Mouse (Mus musculus) embryonic facial prominence, embryonic 15.5 days (tissue): ENCODE results near the gene 9930022D16Rik. TPM values are rescaled to one million over a fixed set of nuclear protein-coding genes. Genes with fewer than 3 reads are reported as not detected.

Experiments used
- ATAC-seq: fragments of 200-750 bp; cut with Nextera tagmentation; 2 replicates; pipeline ENCODE4 v1.8.0; 2017; ENCODE audit warnings: low read depth, moderate TSS enrichment; ENCODE audit not compliant: insufficient number of reproducible peaks, low FRiP score, low TSS enrichment
- H3K27ac ChIP-seq: fragments of 300-500 bp; sonication (generic); replicated peaks from 2 replicates; pipeline ENCODE4 v1.5.1; 2015; ENCODE audit warnings: mild to moderate bottlenecking, inconsistent platforms
- H3K27me3 ChIP-seq: fragments of 300-500 bp; sonication (generic); 2 replicates; pipeline ENCODE4 v1.6.1; 2015; ENCODE audit warnings: inconsistent platforms
- H3K36me3 ChIP-seq: fragments of 300-500 bp; sonication (generic); 2 replicates; pipeline ENCODE4 v1.6.1; 2015; ENCODE audit warnings: mild to moderate bottlenecking, inconsistent platforms
- H3K4me1 ChIP-seq: fragments of 300-500 bp; sonication (generic); 2 replicates; pipeline ENCODE4 v1.6.1; 2015; ENCODE audit warnings: inconsistent platforms
- H3K4me2 ChIP-seq: fragments of 300-500 bp; sonication (generic); replicated peaks from 2 replicates; pipeline ENCODE4 v1.6.1; 2015; ENCODE audit warnings: mild to moderate bottlenecking, inconsistent platforms
- H3K4me3 ChIP-seq: fragments of 300-500 bp; sonication (generic); replicated peaks from 2 replicates; pipeline ENCODE4 v1.5.1; 2015; ENCODE audit warnings: mild to moderate bottlenecking, inconsistent platforms
- H3K9ac ChIP-seq: fragments of 300-500 bp; sonication (generic); 2 replicates; pipeline ENCODE4 v1.6.1; 2015; ENCODE audit warnings: inconsistent platforms
- H3K9me3 ChIP-seq: fragments of 300-500 bp; sonication (generic); replicated peaks from 2 replicates; pipeline ENCODE4 v1.6.1; 2016; ENCODE audit warnings: inconsistent platforms
- WGBS: fragments of 180-500 bp; shearing (Covaris S2); methylation state at CpG from one replicate; pipeline ENCODE4 v1.1.7; 2015; 5-methylcytosine and 5-hydroxymethylcytosine counted together
- microRNA-seq: library from miRNA; unstranded; fragments of <30 nt; microRNA quantifications from one replicate; pipeline ENCODE4, GENCODE M21; 2016; ENCODE audit warnings: borderline number of aligned reads
- polyA plus RNA-seq: library from polyadenylated mRNA; unstranded; fragments of >200 nt; fragmentation: Nextera tagmentation; extraction: Ambion mirVana; gene quantifications from 2 replicates; pipeline ENCODE4 v1.2.1, GENCODE M21; 2015

The 9930022D16Rik gene
- polyA plus RNA-seq, 1 experiment from 2014 or later, result not detected

DNA sequence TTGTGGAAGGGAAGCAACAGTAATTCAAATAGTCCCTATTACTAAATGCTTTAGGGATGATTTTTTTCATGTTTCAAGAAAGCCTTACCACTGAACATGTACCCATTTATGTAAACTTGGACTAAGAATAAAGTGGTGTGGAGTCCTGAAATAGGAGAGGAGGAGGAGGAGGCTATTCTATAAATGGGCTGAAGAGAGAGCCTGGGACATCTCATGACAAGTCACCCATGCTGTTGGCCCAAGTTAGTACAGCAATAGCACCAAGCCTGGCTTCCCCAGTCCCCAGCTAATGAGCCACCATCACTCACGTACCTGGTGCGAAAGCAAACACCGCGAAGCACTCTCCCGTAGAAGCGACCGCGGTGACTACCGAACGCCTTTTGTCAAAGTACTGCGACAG is 44.4 kb downstream of the 9930022D16Rik start:
- no peaks in the 10 kb centered on the region for H3K9me3 ChIP-seq
- 95% methylated on average over 11 of the region's 11 CpGs for WGBS
- H3K4me3 ChIP-seq, result no peak overlapping the region
- no peaks in the 10 kb centered on the region for H3K4me1 ChIP-seq
- H3K4me2 ChIP-seq, result no peak overlapping the region
- H3K27me3 ChIP-seq, result no peaks in the 10 kb centered on the region
- no peaks in the 10 kb centered on the region for H3K36me3 ChIP-seq
- no peak overlapping the region for H3K27ac ChIP-seq
- H3K9ac ChIP-seq, result no peak overlapping the region
- no peak for ATAC-seq

- no peaks in the 10 kb centered on the region for H3K27me3 ChIP-seq
- no peaks in the 10 kb centered on the region for H3K36me3 ChIP-seq
- no peaks in the 10 kb centered on the region for H3K4me1 ChIP-seq
- no peak overlapping the region for H3K4me2 ChIP-seq
- ATAC-seq, result no peak
- 59% methylated on average over 5 of the region's 5 CpGs for WGBS
- H3K9me3 ChIP-seq, result no peaks in the 10 kb centered on the region
- H3K9ac ChIP-seq, result no peak overlapping the region
- no peak overlapping the region for H3K27ac ChIP-seq
- H3K4me3 ChIP-seq, result no peak overlapping the region
Observed at GRCm38 (mm10) chr11:109460586-109460985, 46.9 kb downstream of the 9930022D16Rik start.

- no peak for ATAC-seq
- no peaks in the 10 kb centered on the region for H3K27me3 ChIP-seq
- H3K4me3 ChIP-seq, result no peak overlapping the region
- no peaks in the 10 kb centered on the region for H3K36me3 ChIP-seq
- 94% methylated on average over 4 of the region's 4 CpGs for WGBS
- no peak overlapping the region for H3K27ac ChIP-seq
- H3K4me1 ChIP-seq, result no peaks in the 10 kb centered on the region
- H3K9ac ChIP-seq, result no peak overlapping the region
- no peak overlapping the region for H3K4me2 ChIP-seq
- no peaks in the 10 kb centered on the region for H3K9me3 ChIP-seq
Observed at GRCm38 (mm10) chr11:109465068-109465467, 51.4 kb downstream of the 9930022D16Rik start.

DNA sequence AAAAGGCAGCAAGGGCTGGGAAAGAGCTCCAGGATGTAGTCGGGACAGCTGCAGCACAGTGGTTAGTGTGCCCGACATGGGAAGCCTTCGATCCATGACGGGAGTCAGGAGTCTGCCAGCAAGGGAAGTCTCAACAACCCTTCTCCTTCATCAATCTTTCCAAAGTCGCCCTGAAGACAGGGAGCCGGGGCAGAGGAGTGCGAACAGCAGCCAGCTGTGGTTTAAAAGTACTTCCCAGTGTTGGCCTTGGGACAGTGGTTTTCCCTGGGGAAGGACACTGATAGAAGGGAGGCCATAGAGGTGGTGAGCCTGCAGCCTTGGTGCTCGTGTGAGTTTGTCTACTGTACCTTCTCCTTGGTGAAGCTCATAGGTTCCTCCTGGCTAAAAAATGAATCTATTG is 53.3 kb downstream of the 9930022D16Rik start:
- 81% methylated on average over 8 of the region's 8 CpGs for WGBS
- Histone ChIP-seq H3K9me3 (no peaks in the 10 kb centered on the region), H3K36me3 (no peaks in the 10 kb centered on the region), H3K4me1 (0 out of 2 replicates have a peak, but pooled peaks cover 2% of the 10 kb centered on the region), H3K9ac (no peak overlapping the region), H3K4me2 (no peak overlapping the region), H3K27ac (no peak overlapping the region), H3K27me3 (peaks cover 10% of the 10 kb centered on the region; the same call in 1 of the 2 replicates), H3K4me3 (no peak overlapping the region)
- no peak for ATAC-seq

DNA sequence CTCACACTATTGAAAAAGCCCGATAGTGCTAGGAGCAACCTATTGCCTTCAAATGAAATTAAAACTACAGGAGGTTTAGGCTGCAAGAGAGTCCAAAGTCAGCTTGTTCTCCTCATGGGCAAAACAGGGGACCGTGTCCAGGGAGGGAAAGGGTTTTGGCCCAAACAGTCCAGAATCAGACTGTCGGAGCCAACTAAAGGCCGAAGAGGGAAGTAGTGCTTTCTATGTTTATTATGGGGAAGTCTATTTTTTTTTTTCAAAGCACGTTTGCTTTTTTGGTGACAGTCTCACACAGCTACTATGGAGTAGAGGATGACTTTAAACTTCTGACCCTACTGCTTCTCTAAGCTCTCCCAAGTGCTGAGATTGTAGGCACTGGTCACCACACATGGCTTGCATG is 54.4 kb downstream of the 9930022D16Rik start:
- Histone ChIP-seq H3K4me3 (no peak overlapping the region), H3K27me3 (peaks cover 13% of the 10 kb centered on the region; the same call in 1 of the 2 replicates), H3K9me3 (no peaks in the 10 kb centered on the region), H3K4me2 (no peak overlapping the region), H3K4me1 (peaks cover 7% of the 10 kb centered on the region; the same call in 1 of the 2 replicates), H3K9ac (no peak overlapping the region), H3K36me3 (no peaks in the 10 kb centered on the region), H3K27ac (no peak overlapping the region)
- no peak for ATAC-seq
- 86% methylated on average over 5 of the region's 5 CpGs for WGBS

Small RNA genes lying within 50 kb of the gene (microRNA-seq; reads per million reads assigned to microRNA genes)
- not detected for gene Gm25540

Other genes with a start within 250 kb of the 9930022D16Rik start
- gene Rgs9, start 115.8 kb upstream of the 9930022D16Rik start, polyA plus RNA-seq, result 2.1 and 2.2 TPM in 2 replicates
- gene Gna13, start 51.1 kb upstream of the 9930022D16Rik start, polyA plus RNA-seq, result 24.8 and 25.6 TPM in 2 replicates
- 45.5 and 46.5 TPM in 2 replicates for gene Amz2, start 12.0 kb downstream of the 9930022D16Rik start, polyA plus RNA-seq
- 4.3 and 4.6 TPM in 2 replicates for gene Arsg, start 59.5 kb downstream of the 9930022D16Rik start, polyA plus RNA-seq
- gene Slc16a6, start 59.7 kb downstream of the 9930022D16Rik start, polyA plus RNA-seq, result 7.4 and 7.5 TPM in 2 replicates
- 62.5 and 64.5 TPM in 2 replicates for gene Wipi1, start 198.1 kb downstream of the 9930022D16Rik start, polyA plus RNA-seq
- 330 and 347 TPM in 2 replicates for gene Prkar1a, start 235.5 kb downstream of the 9930022D16Rik start, polyA plus RNA-seq